In the genomic region with DNA sequence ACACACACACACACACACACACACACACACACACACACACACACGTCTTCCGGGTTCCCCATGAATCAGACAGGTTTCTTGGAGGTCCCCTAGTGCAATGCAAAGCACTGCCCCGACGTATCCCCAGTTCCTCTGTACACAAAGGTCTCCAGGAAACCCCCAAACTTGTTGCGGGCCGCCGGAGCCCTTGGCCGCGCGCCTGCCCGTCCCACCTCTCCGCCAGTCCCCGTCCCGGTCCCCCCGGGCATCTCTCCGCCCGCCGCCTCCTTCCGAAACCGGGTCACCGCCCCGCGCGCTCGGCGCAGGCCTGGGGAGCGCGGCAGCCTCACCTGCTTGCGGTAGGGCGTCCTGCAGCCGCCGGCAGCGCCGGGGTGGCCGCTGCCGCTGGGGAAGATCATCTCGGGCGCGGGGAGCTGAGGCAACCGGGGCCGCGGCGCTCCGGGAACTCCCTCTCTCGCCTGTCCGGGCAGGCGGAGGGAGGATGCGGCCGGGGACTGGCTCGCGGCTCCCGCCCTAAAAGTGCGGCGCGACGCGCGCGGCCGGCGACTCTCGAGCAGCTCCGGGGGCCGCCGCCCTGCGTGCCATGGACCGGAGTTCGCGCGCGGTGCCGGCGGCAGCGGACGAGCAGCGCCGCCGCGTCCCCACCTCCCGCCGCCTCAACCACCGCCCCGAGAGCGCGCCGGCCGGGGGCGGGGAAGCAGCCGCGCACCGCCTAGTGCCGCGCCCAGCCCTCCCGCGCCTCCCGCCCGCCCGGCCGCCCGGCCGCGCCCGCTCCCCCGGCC, we compare ENCODE assay signal across 7 mouse cellular contexts.
DNase-seq lines count a peak whose midpoint lies in the region; ATAC-seq lines count a peak whose summit lies in the region.

No protein-coding gene starts in this region.

- peak; percentile 96 for ATAC-seq in intestine, embryonic 15.5 days
- peak; percentile 88 for ATAC-seq in limb, embryonic 13.5 days (ENCODE audit: low FRiP score, low read depth)
- peak; percentile 89 for ATAC-seq in midbrain, embryonic 13.5 days

- no peaks in the 10 kb centered on the region for H3K9me3 ChIP-seq in intestine, embryonic 15.5 days
- 0 out of 2 replicates have a peak, but pooled peaks cover 4% of the 10 kb centered on the region for H3K9me3 ChIP-seq in limb, embryonic 13.5 days
- H3K9me3 ChIP-seq in midbrain, embryonic 13.5 days: no peaks in the 10 kb centered on the region

- H3K27ac ChIP-seq in intestine, embryonic 15.5 days: peak overlapping the region; percentile 92
- peak overlapping the region; percentile 92 for H3K27ac ChIP-seq in limb, embryonic 13.5 days
- H3K27ac ChIP-seq in midbrain, embryonic 13.5 days: peak overlapping the region; percentile 68

- peaks cover 27% of the 10 kb centered on the region for H3K4me1 ChIP-seq in intestine, embryonic 15.5 days (replicated peaks)
- H3K4me1 ChIP-seq in limb, embryonic 13.5 days: peaks cover 63% of the 10 kb centered on the region
- peaks cover 23% of the 10 kb centered on the region for H3K4me1 ChIP-seq in midbrain, embryonic 13.5 days (replicated peaks)

- intact Hi-C loops in gastrocnemius, postnatal 36 days (cut with DNase I): loop anchor here (5.0 kb wide), 3 partner anchors 44 to 81 kb away; partner anchors contain the start of gene Rbms1

- peak overlapping the region; percentile 93 for H3K4me2 ChIP-seq in intestine, embryonic 15.5 days (replicated peaks)
- H3K4me2 ChIP-seq in limb, embryonic 13.5 days (replicated peaks): peak overlapping the region; percentile 78
- peak overlapping the region; percentile 87 for H3K4me2 ChIP-seq in midbrain, embryonic 13.5 days (replicated peaks)

- H3K9ac ChIP-seq in intestine, embryonic 15.5 days: peak overlapping the region; percentile 91
- peak overlapping the region; percentile 96 for H3K9ac ChIP-seq in limb, embryonic 13.5 days
- peak overlapping the region; percentile 84 for H3K9ac ChIP-seq in midbrain, embryonic 13.5 days (replicated peaks)

- no peaks in the 10 kb centered on the region for H3K36me3 ChIP-seq in intestine, embryonic 15.5 days
- 0 out of 2 replicates have a peak, but pooled peaks cover 4% of the 10 kb centered on the region for H3K36me3 ChIP-seq in limb, embryonic 13.5 days
- H3K36me3 ChIP-seq in midbrain, embryonic 13.5 days: no peaks in the 10 kb centered on the region

- under 1% methylated on average over 74 of the region's 104 CpGs for WGBS in intestine, embryonic 15.5 days
- under 1% methylated on average over 83 of the region's 104 CpGs for WGBS in limb, embryonic 13.5 days
- under 1% methylated on average over 65 of the region's 104 CpGs for WGBS in midbrain, embryonic 13.5 days

- no peaks in the 10 kb centered on the region for H3K27me3 ChIP-seq in intestine, embryonic 15.5 days (replicated peaks)
- no peaks in the 10 kb centered on the region for H3K27me3 ChIP-seq in limb, embryonic 13.5 days
- peaks cover 72% of the 10 kb centered on the region for H3K27me3 ChIP-seq in midbrain, embryonic 13.5 days

- DNase-seq in adrenal gland, adult (ENCODE audit: inconsistent age in 2 of 2, low spot score in 1 of 2): peak; percentile 86 to 93
- peak; percentile 70 for DNase-seq in embryo, embryonic 10 days (ENCODE audit: low spot score)
- DNase-seq in gastrocnemius, postnatal 36 days: peak; percentile 61 to 76
- DNase-seq in spleen, adult 18-20 months: peak; percentile 69 to 76

- H3K4me3 ChIP-seq in intestine, embryonic 15.5 days (replicated peaks): peak overlapping the region; percentile 98
- peak overlapping the region; percentile 97 for H3K4me3 ChIP-seq in limb, embryonic 13.5 days
- peak overlapping the region; percentile 83 for H3K4me3 ChIP-seq in midbrain, embryonic 13.5 days (replicated peaks)

Comparison
In these comparisons a context has a peak if more than half of its experiments do, and no peak if none do; other contexts are left out.
1. Peak in every context shown above with its lines: DNase-seq, ATAC-seq, H3K4me3 ChIP-seq and H3K27ac ChIP-seq.